Mouse (Mus musculus) WW6 (cell line): Measurements from ENCODE around the gene Fam186a.
"Not testable (repeated sequence)": the region's sequence is repeated elsewhere in the genome, so short reads cannot be mapped to it uniquely, and the experiment has no call there.

Experiments used
- DNase-seq: peaks from one replicate; pipeline ENCODE4 v3.0.0-alpha.2; 2013; ENCODE audit warnings: low read depth, low spot score

The Fam186a gene

DNA sequence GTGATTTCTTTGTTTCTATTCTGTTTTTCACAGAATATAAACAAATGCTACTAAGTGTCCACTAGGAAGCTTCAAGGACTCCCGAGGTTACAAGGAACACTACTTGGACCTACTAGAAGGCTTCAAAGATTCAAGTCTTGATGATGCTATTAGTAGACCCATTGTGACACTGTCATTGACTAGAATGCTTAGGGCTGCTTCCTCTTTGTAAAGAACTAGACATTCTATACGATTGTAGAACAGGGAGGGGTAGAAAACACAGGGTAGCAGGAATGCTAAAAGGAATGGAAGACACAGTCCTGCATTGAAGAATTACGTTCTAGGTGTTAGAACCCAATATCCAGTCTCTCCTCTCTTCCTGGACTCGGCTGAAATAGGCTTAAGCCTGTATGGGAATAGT, at the start of gene Fam186a:
Fam186a (minus strand) TSS at position 101 of the 400 bp plus-strand sequence.
- DNase-seq, result no peak

GRCm38 (mm10) chr15:100006180-100006579, 39.3 kb upstream of the Fam186a start:
- DNase-seq, result no peak

GRCm38 (mm10) chr15:100004677-100005273, 37.9 kb upstream of the Fam186a start:
- DNase-seq, result no peak

DNA sequence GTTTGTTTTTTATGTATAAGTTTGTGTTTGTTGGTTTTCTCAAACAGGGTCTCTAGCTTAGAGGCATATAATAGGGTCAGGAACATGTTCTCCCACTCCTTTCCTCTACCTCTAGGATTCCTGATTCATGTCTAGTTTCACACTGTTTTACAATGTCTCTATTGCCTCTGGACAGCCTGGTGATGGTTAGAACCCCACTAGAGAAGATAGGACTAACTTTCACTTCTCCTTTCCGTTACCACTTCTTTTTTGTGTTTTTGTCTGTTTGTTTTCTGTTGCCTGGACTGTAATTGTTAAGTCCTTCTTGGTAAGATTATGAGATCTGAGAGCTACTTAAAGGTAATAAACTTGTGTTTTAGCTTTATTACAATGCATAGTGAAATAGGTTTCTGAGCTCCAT, 32.5 kb upstream of the Fam186a start:
- no peak for DNase-seq

DNA sequence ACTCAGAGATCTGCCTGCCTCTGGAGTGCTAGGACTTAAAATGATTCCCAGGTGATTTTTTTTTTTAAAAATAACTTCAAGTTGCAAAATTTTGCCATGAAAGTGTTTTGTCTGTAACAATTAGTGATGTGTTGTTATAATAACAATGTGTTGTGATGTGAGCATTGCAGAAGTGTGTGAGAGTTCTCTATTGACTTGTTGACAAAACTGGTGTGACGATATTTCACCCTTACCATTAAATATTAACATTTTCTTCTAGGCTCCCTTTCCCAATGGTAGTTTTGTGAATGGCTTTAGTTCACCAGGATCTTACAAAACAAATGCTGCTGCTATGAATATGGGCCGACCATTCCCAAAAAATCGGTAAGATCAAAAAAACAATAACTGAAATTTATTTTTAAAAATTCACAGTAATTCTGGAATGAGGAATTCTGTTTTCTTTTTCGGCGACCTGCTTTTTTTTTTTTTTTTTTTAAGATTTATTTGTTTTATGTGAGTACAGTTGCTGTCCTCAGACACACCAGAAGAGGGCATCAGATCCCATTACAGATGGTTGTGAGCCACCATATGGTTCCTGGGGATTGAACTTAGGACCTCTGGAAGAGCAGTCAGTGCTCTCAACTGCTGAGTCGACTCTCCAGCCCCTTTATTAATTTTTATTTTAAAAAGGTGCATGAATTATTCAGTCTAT, 30.4 kb upstream of the Fam186a start:
- no peak for DNase-seq

DNA sequence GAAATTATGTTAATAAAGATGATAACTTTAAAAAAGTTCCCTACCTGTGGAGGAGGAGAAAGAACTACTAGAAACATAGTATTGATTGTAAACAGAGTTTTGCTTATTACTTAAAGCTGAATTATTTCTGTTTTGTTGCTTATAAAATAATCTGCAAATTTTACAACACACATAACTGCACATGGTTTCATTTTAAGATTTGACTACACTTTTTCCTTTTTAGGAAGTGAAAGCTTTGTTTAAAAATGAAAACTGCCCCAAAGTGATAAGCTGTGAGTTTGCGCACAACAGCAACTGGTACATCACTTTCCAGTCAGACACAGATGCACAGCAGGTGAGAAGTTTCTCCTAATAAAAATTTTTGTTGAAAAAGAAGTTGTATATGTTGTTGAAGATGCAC, 26.2 kb upstream of the Fam186a start:
- DNase-seq, result no peak

DNA sequence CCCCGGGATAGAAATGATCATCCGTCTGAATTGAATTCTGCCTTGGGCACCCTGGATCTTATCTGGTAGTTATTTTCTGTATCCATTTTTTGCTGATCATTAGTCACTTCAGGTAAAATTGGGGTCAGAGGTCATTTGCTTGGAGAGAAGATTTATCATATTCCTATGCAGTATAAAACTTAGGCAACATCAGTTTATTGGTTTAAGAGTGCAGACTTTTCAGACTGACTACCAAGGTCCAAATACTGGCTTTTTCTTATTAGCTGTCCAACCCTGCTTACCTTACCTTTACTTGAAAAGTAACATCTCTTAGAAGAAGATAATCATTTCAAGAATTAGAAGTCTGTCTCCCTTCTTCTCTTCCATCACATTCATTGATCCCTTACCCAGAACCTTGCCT, 12.9 kb upstream of the Fam186a start:
- DNase-seq, result no peak

DNA sequence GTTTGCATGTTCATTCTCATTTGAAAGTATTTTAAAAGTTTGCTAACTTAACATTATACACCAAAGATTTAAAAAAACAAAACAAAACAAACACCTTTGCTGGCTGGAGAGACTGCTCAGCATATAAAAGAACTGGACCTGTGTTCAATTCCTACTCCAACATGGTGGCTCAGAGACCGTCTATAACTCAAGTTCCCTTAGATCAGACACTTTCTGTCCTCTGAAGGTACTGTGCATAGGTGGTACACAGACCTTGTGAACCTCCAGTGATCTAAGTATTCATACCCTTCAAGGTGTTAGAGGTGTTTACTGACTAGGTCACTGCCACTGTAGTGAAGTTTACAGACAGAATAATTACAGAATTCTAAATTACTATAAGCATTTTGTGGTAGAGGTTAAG, 12.4 kb upstream of the Fam186a start:
- DNase-seq, result no peak

DNA sequence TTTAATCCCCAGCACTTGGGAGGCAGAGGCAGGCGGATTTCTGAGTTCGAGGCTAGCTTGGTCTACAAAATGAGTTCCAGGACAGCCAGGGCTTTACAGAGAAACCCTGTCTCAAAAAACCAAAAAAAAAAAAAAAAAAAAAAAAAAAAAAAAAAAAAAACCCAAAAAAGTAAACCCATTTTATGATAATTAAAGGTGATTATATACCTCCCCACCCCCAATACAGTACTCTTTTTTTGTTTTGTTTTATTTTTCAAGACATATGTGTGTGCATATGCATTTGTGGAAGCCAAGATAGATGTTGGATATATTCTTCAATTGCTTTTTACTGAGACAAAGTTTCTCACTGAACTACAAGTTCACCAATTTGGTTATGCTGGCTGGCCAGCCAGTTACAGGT, 9.3 kb upstream of the Fam186a start:
- not testable (repeated sequence) for DNase-seq

GRCm38 (mm10) chr15:99974476-99975220, 7.8 kb upstream of the Fam186a start:
- no peak for DNase-seq

DNA sequence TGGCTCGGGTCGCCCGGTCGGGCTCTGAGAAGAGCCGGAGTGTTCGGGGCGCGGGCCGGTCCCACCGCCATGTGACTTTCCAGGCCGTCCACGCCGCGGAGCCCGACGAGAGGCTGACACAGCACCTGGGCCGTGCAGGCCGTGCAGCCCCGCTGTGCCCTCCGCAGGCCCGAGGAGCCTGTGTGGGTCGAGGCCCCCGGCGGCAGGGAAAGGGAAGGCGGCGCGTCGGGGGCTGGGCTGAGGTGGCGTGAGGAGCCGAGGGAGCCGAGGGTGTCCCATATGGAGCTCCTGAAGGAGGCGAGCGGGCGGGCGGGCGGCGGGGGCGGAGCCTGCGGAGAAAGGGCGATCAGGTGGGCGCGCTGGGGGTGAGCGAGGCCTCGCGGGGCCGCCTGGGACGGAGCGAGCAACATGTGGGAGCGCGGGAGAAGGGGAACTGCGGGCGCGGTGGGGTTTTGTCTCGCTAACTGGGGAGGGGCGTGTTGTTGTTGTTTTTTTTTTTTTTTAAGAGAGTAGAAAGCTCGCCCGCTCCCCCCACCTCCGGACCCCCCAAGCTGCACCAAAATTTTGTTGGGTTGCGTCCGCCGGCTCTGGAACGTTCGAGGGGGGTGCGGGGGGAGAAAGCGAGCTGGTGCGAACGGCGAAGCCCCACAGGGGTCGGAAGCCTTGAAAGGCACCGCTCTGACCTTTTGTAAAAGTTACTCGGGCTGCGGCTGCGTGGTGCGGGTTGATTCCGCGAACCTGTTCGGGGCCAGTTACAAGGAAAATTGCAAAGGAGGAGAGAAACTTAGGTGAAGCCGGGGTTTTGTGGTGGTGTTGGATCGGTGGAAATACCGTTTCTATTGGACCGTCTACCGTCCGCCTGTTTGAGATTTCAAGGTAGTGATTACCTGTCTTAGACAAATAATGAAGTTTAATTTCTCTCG, 6.4 kb upstream of the Fam186a start:
- DNase-seq, result peak; percentile 67

- DNase-seq, result peak; percentile 80
Measured at GRCm38 (mm10) chr15:99972361-99972988, 5.6 kb upstream of the Fam186a start.

GRCm38 (mm10) chr15:99970606-99971005, 3.7 kb upstream of the Fam186a start:
- DNase-seq, result no peak

DNA sequence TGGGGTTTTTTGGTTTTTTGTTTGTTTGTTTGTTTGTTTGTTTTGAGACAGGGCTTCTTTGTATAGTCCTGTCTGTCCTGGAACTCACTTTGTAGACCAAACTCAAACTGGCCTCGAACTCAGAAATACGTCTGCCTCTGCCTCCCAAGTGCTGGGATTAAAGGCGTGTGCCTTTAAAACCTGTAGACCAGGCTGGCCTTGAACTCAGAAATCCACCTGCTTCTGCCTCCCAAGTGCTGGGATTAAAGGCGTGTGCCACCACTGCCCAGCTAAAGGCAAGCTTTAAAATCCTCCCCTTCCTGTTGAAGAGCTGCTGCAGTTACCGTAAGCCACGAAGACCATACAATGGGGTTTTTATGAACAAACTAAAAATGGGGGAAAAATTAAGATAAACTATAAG, 2.9 kb upstream of the Fam186a start, which contains the start of gene Larp4:
Larp4 (plus strand) TSS at position 301 of the 400 bp plus-strand sequence.
- not testable (repeated sequence) for DNase-seq

DNA sequence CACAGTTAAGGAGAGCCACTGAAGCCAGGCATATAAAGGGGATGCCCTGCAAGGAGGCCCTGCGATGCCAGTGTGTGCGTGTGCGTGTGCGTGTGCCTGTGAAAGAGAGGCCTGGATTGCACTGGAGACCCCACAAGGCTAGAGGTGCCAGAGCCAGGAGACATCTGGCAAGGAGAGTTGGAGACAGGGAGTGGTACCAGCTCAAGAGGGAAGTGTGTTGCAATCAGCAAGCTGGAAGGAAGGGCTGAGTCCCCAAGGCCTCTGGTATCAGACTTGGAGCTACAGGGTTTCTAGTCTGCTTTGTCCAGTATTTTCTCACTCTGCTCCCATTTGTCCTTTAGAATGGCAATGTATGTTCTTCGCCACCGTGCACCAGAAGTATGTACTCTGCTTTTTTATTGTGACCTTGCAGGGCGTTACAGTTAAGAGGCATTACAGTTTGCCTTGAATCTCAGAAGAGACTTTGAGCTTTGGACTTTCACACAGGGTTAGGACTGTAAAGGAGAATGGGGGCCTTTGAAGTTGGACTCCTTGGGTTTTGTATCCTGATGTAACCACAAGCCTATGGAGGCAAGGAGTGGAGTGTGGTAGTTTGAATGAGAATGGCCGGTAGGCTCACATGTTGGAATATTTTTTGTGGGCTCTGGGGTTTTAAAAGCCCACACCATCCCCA, 1.6 kb downstream of the Fam186a start:
- DNase-seq, result no peak

DNA sequence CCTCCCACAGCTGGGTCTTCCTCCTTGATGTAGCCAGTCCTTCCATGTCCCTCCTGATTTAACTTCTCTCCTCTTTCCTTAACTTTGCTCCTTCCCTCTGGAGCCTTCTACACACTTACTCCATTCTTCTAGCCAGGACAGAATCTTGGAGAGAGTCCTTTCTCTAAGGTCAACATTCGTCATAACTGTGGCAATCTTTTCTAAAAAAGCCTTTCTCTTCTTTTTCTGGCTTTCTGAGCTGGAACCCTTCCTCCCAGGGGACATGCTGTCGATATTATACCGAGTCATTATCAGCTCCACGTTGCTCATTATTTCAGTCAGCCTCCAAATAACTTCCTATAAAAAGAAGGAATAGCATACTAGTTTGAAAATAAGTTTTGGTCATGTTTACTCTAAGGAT, 11.5 kb downstream of the Fam186a start:
- no peak for DNase-seq

GRCm38 (mm10) chr15:99940970-99941630, 25.8 kb downstream of the Fam186a start:
- DNase-seq, result no peak

DNA sequence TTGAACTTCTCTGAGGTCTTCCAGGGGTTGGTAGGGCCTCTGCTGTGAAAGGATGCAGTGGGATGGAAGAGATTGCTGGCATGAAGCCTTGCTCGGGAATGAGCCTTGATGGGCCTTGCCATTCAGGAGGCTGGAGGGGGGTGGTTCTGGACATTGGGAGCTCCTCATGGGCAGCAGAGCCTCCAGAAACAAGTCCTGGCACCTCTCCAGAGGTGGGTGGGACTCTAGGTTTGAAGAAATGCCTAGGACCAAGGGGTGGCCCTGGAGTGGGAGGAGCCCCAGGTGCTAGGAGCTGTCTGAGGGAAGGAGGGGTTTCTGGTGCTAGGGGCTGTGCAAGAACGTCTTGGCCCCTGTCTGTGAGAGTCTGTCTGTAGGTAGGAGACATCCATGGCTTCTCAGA, 26.4 kb downstream of the Fam186a start:
- DNase-seq, result no peak

- DNase-seq, result no peak
Measured at GRCm38 (mm10) chr15:99937841-99938240, 29.0 kb downstream of the Fam186a start.

DNA sequence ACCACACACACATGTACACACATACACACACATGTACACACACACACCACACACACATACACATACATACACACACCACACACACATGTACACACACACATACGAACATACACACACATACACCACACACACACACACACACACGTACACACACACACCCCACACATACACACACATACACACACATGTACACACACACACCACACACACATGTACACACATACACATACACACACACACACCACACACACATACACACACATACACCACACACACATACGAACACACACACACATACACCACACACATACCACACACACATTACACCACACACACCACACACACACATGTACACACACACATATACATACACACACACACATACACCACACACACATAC, 30.2 kb downstream of the Fam186a start:
- no peak for DNase-seq
